Mouse (Mus musculus) erythroblast, embryonic 14.5 days (primary cell): ENCODE measurements around the gene Hcst.

ENCODE experiments used
- GATA1 ChIP-seq: IDR thresholded peaks from 2 replicates; pipeline ENCODE4 v1.6.1; 2012; ENCODE audit warnings: low read length, inconsistent platforms, mixed read lengths
- TAL1 ChIP-seq: IDR thresholded peaks from 3 replicates; pipeline ENCODE4 v1.6.1; 2012; ENCODE audit warnings: low read length, inconsistent platforms, mixed read lengths

GRCm38 (mm10) chr7:30393631-30394030 lies 26.0 kb downstream of the Hcst start:
- TF ChIP-seq GATA1 (no peak), TAL1 (no peak)
